Mouse (Mus musculus) kidney, adult 2 months (tissue): ENCODE data around the gene Idh2. TPM values are rescaled to one million over a fixed set of nuclear protein-coding genes. Genes with fewer than 3 reads are reported as not detected.

Experiments used
- DNase-seq: peaks from one replicate; pipeline ENCODE4 v3.0.0; 2021
- H3K27ac ChIP-seq: fragments of 200-500 bp; 2 replicates; pipeline ENCODE4 v1.5.1; 2012; ENCODE audit warnings: low read depth, low read length, control low read depth, inconsistent platforms; ENCODE audit not compliant: insufficient read depth
- H3K27me3 ChIP-seq: fragments of 200-500 bp; replicated peaks from 2 replicates; pipeline ENCODE4 v1.6.1; 2012; ENCODE audit warnings: mild to moderate bottlenecking, moderate library complexity, low read length, inconsistent platforms; ENCODE audit not compliant: control insufficient read depth, insufficient read depth
- H3K36me3 ChIP-seq: fragments of 200-500 bp; 2 replicates; pipeline ENCODE4 v1.6.1; 2012; ENCODE audit warnings: mild to moderate bottlenecking, moderate library complexity, low read length, inconsistent platforms; ENCODE audit not compliant: control insufficient read depth, insufficient read depth
- H3K4me1 ChIP-seq: fragments of 200-500 bp; 2 replicates; pipeline ENCODE4 v1.6.1; 2011; ENCODE audit warnings: low read length; ENCODE audit not compliant: control insufficient read depth, insufficient read depth
- H3K4me3 ChIP-seq: fragments of 200-500 bp; 2 replicates; pipeline ENCODE4 v1.5.1; 2011; ENCODE audit warnings: mild to moderate bottlenecking, low read depth, low read length, control low read depth; ENCODE audit not compliant: insufficient read depth
- CTCF ChIP-seq: fragments of 200-500 bp; conservative IDR thresholded peaks from 2 replicates; pipeline ENCODE4 v1.5.1; 2011; ENCODE audit warnings: low read depth, mild to moderate bottlenecking, control low read depth, low read length, moderate library complexity, mixed read lengths; ENCODE audit not compliant: insufficient read depth, insufficient read length
- POLR2A ChIP-seq: fragments of 200-500 bp; IDR thresholded peaks from one replicate; pipeline ENCODE4 v1.6.1; 2011; ENCODE audit warnings: low read depth, low read length, control low read depth
- WGBS: fragments of 180-500 bp; shearing (Covaris S2); methylation state at CpG from one replicate; pipeline ENCODE4 v1.1.7; 2018; 5-methylcytosine and 5-hydroxymethylcytosine counted together
- polyA plus RNA-seq: library from polyadenylated mRNA; depleted of rRNA; stranded (reverse); fragments of >200 nt; gene quantifications from 2 replicates; pipeline ENCODE4 v1.2.3, GENCODE M21; 2012

Gene Idh2
- polyA plus RNA-seq, 1 experiment: 688 TPM

GRCm38 (mm10) chr7:80091866-80092210, 23.4 kb downstream of the Idh2 start:
- TF ChIP-seq CTCF: no peak
- no peak for TF ChIP-seq POLR2A
- H3K36me3 ChIP-seq: peaks cover 3% of the 10 kb centered on the region; the same call in 1 of the 2 replicates
- WGBS: 85% methylated on average over 4 of the region's 4 CpGs
- no peak for DNase-seq
- no peaks in the 10 kb centered on the region for H3K27me3 ChIP-seq
- 0 out of 2 replicates have a peak, but pooled peaks cover 4% of the 10 kb centered on the region for H3K4me1 ChIP-seq
- H3K4me3 ChIP-seq: no peak overlapping the region
- no peak overlapping the region for H3K27ac ChIP-seq

GRCm38 (mm10) chr7:80091004-80091865, 24.0 kb downstream of the Idh2 start:
- 55% methylated on average over 13 of the region's 13 CpGs for WGBS
- Histone ChIP-seq H3K27ac (no peak overlapping the region), H3K4me1 (0 out of 2 replicates have a peak, but pooled peaks cover 7% of the 10 kb centered on the region), H3K27me3 (no peaks in the 10 kb centered on the region), H3K36me3 (peaks cover 3% of the 10 kb centered on the region; the same call in 1 of the 2 replicates), H3K4me3 (no peak overlapping the region)
- no peak for TF ChIP-seq CTCF
- no peak for TF ChIP-seq POLR2A
- DNase-seq: no peak

GRCm38 (mm10) chr7:80090191-80091003, 24.8 kb downstream of the Idh2 start:
- Histone ChIP-seq H3K4me1 (peaks cover 12% of the 10 kb centered on the region; the same call in 1 of the 2 replicates), H3K36me3 (0 out of 2 replicates have a peak, but pooled peaks cover 2% of the 10 kb centered on the region), H3K27ac (no peak overlapping the region), H3K27me3 (no peaks in the 10 kb centered on the region), H3K4me3 (no peak overlapping the region)
- 84% methylated on average over 18 of the region's 18 CpGs for WGBS
- DNase-seq: no peak
- no peak for TF ChIP-seq CTCF
- TF ChIP-seq POLR2A: no peak

GRCm38 (mm10) chr7:80088191-80088590, 27.0 kb downstream of the Idh2 start:
- 58% methylated on average over 9 of the region's 9 CpGs for WGBS

GRCm38 (mm10) chr7:80085970-80086715, 29.0 kb downstream of the Idh2 start:
- 44% methylated on average over 33 of the region's 33 CpGs for WGBS
- Histone ChIP-seq H3K27ac (peak overlapping the region; percentile 29), H3K27me3 (no peaks in the 10 kb centered on the region), H3K4me3 (peak overlapping the region; percentile 0; the same call in 1 of the 2 replicates), H3K36me3 (no peaks in the 10 kb centered on the region), H3K4me1 (peaks cover 11% of the 10 kb centered on the region; the same call in 1 of the 2 replicates)
- TF ChIP-seq CTCF (no peak), POLR2A (peak; percentile 16)
- DNase-seq: peak; percentile 79

More at GRCm38 (mm10) chr7:80088191-80088590, 27.0 kb downstream of the Idh2 start:
- no peak overlapping the region for H3K27ac ChIP-seq
- no peaks in the 10 kb centered on the region for H3K36me3 ChIP-seq
- TF ChIP-seq POLR2A (no peak), CTCF (no peak; the same call in 1 of the 2 replicates)
- H3K27me3 ChIP-seq: no peaks in the 10 kb centered on the region
- peaks cover 14% of the 10 kb centered on the region; the same call in 1 of the 2 replicates for H3K4me1 ChIP-seq
- DNase-seq: no peak
- H3K4me3 ChIP-seq: no peak overlapping the region

- H3K4me3 ChIP-seq: no peak overlapping the region
These were observed 30.7 kb downstream of the Idh2 start for GRCm38 (mm10) chr7:80084484-80084931.

More at GRCm38 (mm10) chr7:80084484-80084931, 30.7 kb downstream of the Idh2 start:
- peak; percentile 76 for DNase-seq
- Histone ChIP-seq H3K27ac (no peak overlapping the region), H3K27me3 (no peaks in the 10 kb centered on the region), H3K36me3 (no peaks in the 10 kb centered on the region), H3K4me1 (peaks cover 11% of the 10 kb centered on the region; the same call in 1 of the 2 replicates)
- 47% methylated on average over 7 of the region's 7 CpGs for WGBS
- TF ChIP-seq POLR2A (no peak), CTCF (peak; percentile 76)
